Mouse (Mus musculus) liver, embryonic 14.5 days (tissue): Measurements from ENCODE around the gene Rbfox1. TPM values are rescaled to one million over a fixed set of nuclear protein-coding genes. Genes with fewer than 3 reads are reported as not detected.

Source experiments
- ATAC-seq: fragments of 200-750 bp; cut with Nextera tagmentation; 2 replicates; pipeline ENCODE4 v1.8.0; 2017; ENCODE audit warnings: moderate number of reproducible peaks, mild to moderate bottlenecking, moderate library complexity; ENCODE audit not compliant: insufficient read depth
- DNase-seq, 3 experiments: peaks; one replicate each; pipeline ENCODE4 v3.0.0-alpha.2; 2012 to 2013; ENCODE audit warnings: low read depth in 3 of 3, low spot score in 3 of 3
- H3K27ac ChIP-seq: fragments of 300-500 bp; sonication (generic); 2 replicates; pipeline ENCODE4 v1.5.1; 2014; ENCODE audit warnings: moderate library complexity, mild to moderate bottlenecking, control low read depth, inconsistent platforms
- H3K27me3 ChIP-seq: fragments of 300-500 bp; sonication (generic); 2 replicates; pipeline ENCODE4 v1.6.1; 2014; ENCODE audit warnings: mild to moderate bottlenecking, low read length, moderate library complexity; ENCODE audit not compliant: control insufficient read depth, insufficient read depth
- H3K36me3 ChIP-seq: fragments of 300-500 bp; sonication (generic); replicated peaks from 2 replicates; pipeline ENCODE4 v1.6.1; 2014; ENCODE audit warnings: low read depth; ENCODE audit not compliant: control insufficient read depth, insufficient read depth
- H3K4me1 ChIP-seq, 2 experiments: fragments of 200-500 bp in 1 of 2; fragments of 300-500 bp in 1 of 2; sonication (generic) in 1 of 2; replicated peaks; 2 replicates each; pipeline ENCODE4 v1.6.1; 2012 to 2014; ENCODE audit warnings: antibody characterized with exemption in 1 of 2, inconsistent platforms in 1 of 2, low read length in 1 of 2; ENCODE audit not compliant: control insufficient read depth in 2 of 2, insufficient read depth in 2 of 2
- H3K4me2 ChIP-seq: fragments of 300-500 bp; sonication (generic); 2 replicates; pipeline ENCODE4 v1.6.1; 2014; ENCODE audit warnings: low read depth, mild to moderate bottlenecking, control low read depth, moderate library complexity
- H3K4me3 ChIP-seq, 2 experiments: fragments of 200-500 bp in 1 of 2; fragments of 300-500 bp in 1 of 2; sonication (generic) in 1 of 2; 2 replicates each; pipeline ENCODE4 v1.5.1; 2012 to 2014; ENCODE audit warnings: low read depth in 2 of 2, low read length in 2 of 2, mild to moderate bottlenecking in 2 of 2, control low read depth in 1 of 2, inconsistent platforms in 1 of 2, moderate library complexity in 1 of 2; ENCODE audit not compliant: insufficient read depth in 1 of 2
- H3K9ac ChIP-seq: fragments of 300-500 bp; sonication (generic); replicated peaks from 2 replicates; pipeline ENCODE4 v1.6.1; 2014; ENCODE audit warnings: mild to moderate bottlenecking, control low read depth, moderate library complexity
- H3K9me3 ChIP-seq: fragments of 300-500 bp; sonication (generic); 2 replicates; pipeline ENCODE4 v1.6.1; 2016; ENCODE audit warnings: low read length, mixed read lengths; ENCODE audit not compliant: control insufficient read depth
- CTCF ChIP-seq: IDR thresholded peaks from 2 replicates; pipeline ENCODE4 v1.5.1; 2016; ENCODE audit warnings: antibody characterized with exemption, low read depth, control low read depth
- EP300 ChIP-seq: IDR thresholded peaks from 2 replicates; pipeline ENCODE4 v1.6.1; 2016; ENCODE audit warnings: antibody characterized with exemption, low read depth
- WGBS: fragments of 180-500 bp; shearing (Covaris S2); extraction: QIAGEN DNeasy Blood & Tissue Kit; methylation state at CpG from one replicate; pipeline ENCODE4 v1.1.7; 2014; ENCODE audit not compliant: insufficient replicate concordance; 5-methylcytosine and 5-hydroxymethylcytosine counted together
- polyA plus RNA-seq, 2 experiments: library from polyadenylated mRNA; depleted of rRNA in 1 of 2; stranded (reverse) in 1 of 2; unstranded in 1 of 2; fragments of >200 nt; fragmentation: Nextera tagmentation in 1 of 2; extraction: Ambion mirVana in 1 of 2; gene quantifications; 2 replicates each; pipeline versions ENCODE4 v1.2.1 to v1.2.3; 2012 to 2014

The Rbfox1 gene
- polyA plus RNA-seq, 2 experiments, result 0.02 TPM; not detected in 1

DNA sequence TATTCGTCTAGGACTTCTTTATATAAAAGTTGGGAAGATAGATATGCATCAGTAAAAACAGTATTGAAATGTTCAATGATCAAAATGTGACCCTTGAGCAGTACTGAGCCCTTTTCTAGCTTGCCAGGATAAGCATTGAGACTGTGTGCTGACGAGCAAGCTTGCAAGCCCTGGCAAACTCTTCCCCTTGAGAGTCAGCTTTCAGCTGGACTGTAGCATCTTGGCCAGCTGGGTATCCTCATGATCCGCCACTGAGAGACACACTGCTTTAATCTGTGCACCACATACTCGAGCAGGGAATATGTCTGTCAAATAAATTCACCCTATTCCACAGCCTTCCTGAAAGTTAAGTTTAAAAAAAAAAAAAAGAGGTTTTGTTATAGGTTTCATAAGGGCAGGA, 670.6 kb downstream of the Rbfox1 start:
- H3K27ac ChIP-seq, result no peak overlapping the region
- 33% methylated on average over 4 of the region's 4 CpGs for WGBS
- H3K27me3 ChIP-seq, result no peaks in the 10 kb centered on the region
- ATAC-seq (no peak), DNase-seq (no peak)
- no peaks in the 10 kb centered on the region for H3K4me1 ChIP-seq
- H3K4me2 ChIP-seq, result no peak overlapping the region
- no peak for TF ChIP-seq CTCF
- no peak for TF ChIP-seq EP300
- no peaks in the 10 kb centered on the region for H3K9me3 ChIP-seq
- no peak overlapping the region for H3K4me3 ChIP-seq
- no peak overlapping the region for H3K9ac ChIP-seq
- H3K36me3 ChIP-seq, result no peaks in the 10 kb centered on the region

- no peak overlapping the region for H3K27ac ChIP-seq
- no peaks in the 10 kb centered on the region for H3K9me3 ChIP-seq
- no peak overlapping the region for H3K4me2 ChIP-seq
- DNase-seq, result no peak
- WGBS, result 40% methylated on average over 1 of the region's 1 CpGs
- no peak for ATAC-seq
- no peaks in the 10 kb centered on the region for H3K27me3 ChIP-seq
- H3K4me1 ChIP-seq, result no peaks in the 10 kb centered on the region
- H3K4me3 ChIP-seq, result no peak overlapping the region
- H3K36me3 ChIP-seq, result no peaks in the 10 kb centered on the region
- no peak overlapping the region for H3K9ac ChIP-seq
- TF ChIP-seq CTCF, result no peak
- TF ChIP-seq EP300, result no peak
These were observed 672.6 kb downstream of the Rbfox1 start for GRCm38 (mm10) chr16:6557726-6558125.

DNA sequence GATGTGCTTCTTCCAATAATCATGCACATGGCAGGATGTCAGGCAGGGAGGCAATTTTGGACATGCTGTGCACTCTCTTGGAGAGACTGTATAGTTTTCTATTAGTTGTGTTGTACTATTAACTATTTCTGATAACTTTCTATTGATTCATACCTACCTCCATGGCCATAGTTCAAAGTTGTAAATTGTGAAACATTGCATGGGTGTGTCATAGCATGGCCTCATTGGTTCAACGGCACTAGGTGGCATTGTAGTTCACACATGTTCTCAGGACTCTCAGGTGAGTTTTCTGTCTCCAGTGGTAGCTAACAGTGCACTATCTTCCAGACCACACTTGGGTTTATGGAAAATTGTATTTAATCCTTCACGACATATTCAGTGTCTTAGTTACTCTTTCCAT, 699.5 kb downstream of the Rbfox1 start:
- no peak for DNase-seq
- Histone ChIP-seq H3K9me3 (no peaks in the 10 kb centered on the region), H3K27me3 (no peaks in the 10 kb centered on the region), H3K9ac (no peak overlapping the region), H3K4me3 (no peak overlapping the region), H3K4me2 (no peak overlapping the region), H3K27ac (no peak overlapping the region), H3K36me3 (no peaks in the 10 kb centered on the region), H3K4me1 (no peaks in the 10 kb centered on the region)
- TF ChIP-seq EP300 (no peak), CTCF (no peak)
- 49% methylated on average over 2 of the region's 2 CpGs for WGBS
- no peak for ATAC-seq

- Histone ChIP-seq H3K9ac (no peak overlapping the region), H3K4me1 (no peaks in the 10 kb centered on the region), H3K27me3 (no peaks in the 10 kb centered on the region), H3K4me3 (no peak overlapping the region), H3K4me2 (no peak overlapping the region), H3K36me3 (no peaks in the 10 kb centered on the region), H3K9me3 (no peaks in the 10 kb centered on the region), H3K27ac (no peak overlapping the region)
- DNase-seq, result no peak
- TF ChIP-seq EP300, result no peak
- no peak for ATAC-seq
- WGBS, result 69% methylated on average over 1 of the region's 1 CpGs
These were observed 700.0 kb downstream of the Rbfox1 start for GRCm38 (mm10) chr16:6585204-6585603.

DNA sequence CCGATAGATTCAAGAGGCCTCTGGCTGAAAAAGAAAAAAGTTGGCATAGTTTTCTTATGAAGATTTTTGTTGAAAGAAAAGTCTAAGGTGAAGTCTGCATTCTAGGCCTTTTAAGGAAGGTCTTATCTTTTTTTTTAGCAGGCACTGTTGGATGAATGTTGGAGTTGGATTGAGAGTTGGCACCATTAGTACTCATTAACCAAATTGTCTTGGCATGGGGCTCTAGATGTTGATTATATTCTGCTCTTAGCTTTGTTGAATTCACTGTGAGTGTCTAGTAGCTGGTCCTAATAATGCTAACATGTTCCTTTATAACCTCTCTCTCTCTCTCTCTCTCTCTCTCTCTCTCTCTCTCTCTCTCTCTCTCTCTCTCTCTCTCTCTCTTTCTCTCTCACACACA, 731.4 kb downstream of the Rbfox1 start:
- no peaks in the 10 kb centered on the region for H3K27me3 ChIP-seq
- H3K4me3 ChIP-seq, result no peak overlapping the region
- ATAC-seq (no peak), DNase-seq (no peak)
- no peak overlapping the region for H3K9ac ChIP-seq
- H3K4me2 ChIP-seq, result no peak overlapping the region
- H3K36me3 ChIP-seq, result no peaks in the 10 kb centered on the region
- no peaks in the 10 kb centered on the region for H3K9me3 ChIP-seq
- TF ChIP-seq CTCF (no peak), EP300 (no peak)
- 53% methylated on average over 1 of the region's 1 CpGs for WGBS
- no peak overlapping the region for H3K27ac ChIP-seq
- no peaks in the 10 kb centered on the region for H3K4me1 ChIP-seq
